Mouse (Mus musculus) intestine, embryonic 15.5 days (tissue): ENCODE data around the gene Prr36. TPM values are rescaled to one million over a fixed set of nuclear protein-coding genes. Genes with fewer than 3 reads are reported as not detected.
"Not testable (repeated sequence)": the region's sequence is repeated elsewhere in the genome, so short reads cannot be mapped to it uniquely, and the experiment has no call there.

Experiments used
- ATAC-seq: fragments of 200-750 bp; cut with Nextera tagmentation; 2 replicates; pipeline ENCODE4 v1.8.0; 2017; ENCODE audit warnings: moderate TSS enrichment, moderate library complexity
- H3K27ac ChIP-seq: fragments of 300-500 bp; sonication (generic); 2 replicates; pipeline ENCODE4 v1.5.1; 2015; ENCODE audit warnings: mild to moderate bottlenecking, inconsistent platforms
- H3K27me3 ChIP-seq: fragments of 300-500 bp; sonication (generic); replicated peaks from 2 replicates; pipeline ENCODE4 v1.6.1; 2015; ENCODE audit warnings: inconsistent platforms
- H3K36me3 ChIP-seq: fragments of 300-500 bp; sonication (generic); 2 replicates; pipeline ENCODE4 v1.6.1; 2015; ENCODE audit warnings: inconsistent platforms
- H3K4me1 ChIP-seq: fragments of 300-500 bp; sonication (generic); replicated peaks from 2 replicates; pipeline ENCODE4 v1.6.1; 2015; ENCODE audit warnings: inconsistent platforms
- H3K4me2 ChIP-seq: fragments of 300-500 bp; sonication (generic); replicated peaks from 2 replicates; pipeline ENCODE4 v1.6.1; 2015; ENCODE audit warnings: mild to moderate bottlenecking, inconsistent platforms
- H3K4me3 ChIP-seq: fragments of 300-500 bp; sonication (generic); replicated peaks from 2 replicates; pipeline ENCODE4 v1.5.1; 2015; ENCODE audit warnings: inconsistent platforms
- H3K9ac ChIP-seq: fragments of 300-500 bp; sonication (generic); 2 replicates; pipeline ENCODE4 v1.6.1; 2015; ENCODE audit warnings: inconsistent platforms
- H3K9me3 ChIP-seq: fragments of 300-500 bp; sonication (generic); 2 replicates; pipeline ENCODE4 v1.6.1; 2016; ENCODE audit warnings: inconsistent platforms
- WGBS: fragments of 180-500 bp; shearing (Covaris S2); methylation state at CpG from one replicate; pipeline ENCODE4 v1.1.7; 2015; 5-methylcytosine and 5-hydroxymethylcytosine counted together
- polyA plus RNA-seq: library from polyadenylated mRNA; unstranded; fragments of >200 nt; fragmentation: Nextera tagmentation; extraction: Ambion mirVana; gene quantifications from 2 replicates; pipeline ENCODE4 v1.2.1, GENCODE M21; 2015

The Prr36 gene
- polyA plus RNA-seq: 3.9 and 4.3 TPM in 2 replicates

- peak within 1 kb of the TSS; percentile 97 for H3K4me2 ChIP-seq
- peak within 1 kb of the TSS; percentile 49 for H3K4me3 ChIP-seq
- peak within 1 kb of the TSS; percentile 57 for H3K9ac ChIP-seq
- H3K27ac ChIP-seq: 0 out of 2 replicates have a peak within 1 kb of the TSS, but pooled peaks have one; percentile 13
- H3K4me1 ChIP-seq: peaks cover 45% of the 10 kb centered on the region
- H3K27me3 ChIP-seq: peaks cover 23% of the 10 kb centered on the region
- no peaks in the 10 kb centered on the region for H3K9me3 ChIP-seq
- H3K36me3 ChIP-seq: no peaks in the 10 kb centered on the region
- WGBS: under 1% methylated on average over 44 of the region's 44 CpGs
- ATAC-seq: peak; percentile 18; the same call in 1 of the 2 replicates
Measured at GRCm38 (mm10) chr8:4216791-4217621, at the start of gene Prr36. Gene Prr36, minus strand, starts transcription at chr8:4217459.

- Histone ChIP-seq H3K4me3 (no peak overlapping the region), H3K27me3 (no peaks in the 10 kb centered on the region), H3K9ac (no peak overlapping the region), H3K36me3 (peaks cover 65% of the 10 kb centered on the region), H3K4me2 (no peak overlapping the region), H3K4me1 (no peaks in the 10 kb centered on the region), H3K9me3 (no peaks in the 10 kb centered on the region), H3K27ac (no peak overlapping the region)
- 91% methylated on average over 15 of the region's 15 CpGs for WGBS
- no peak for ATAC-seq
Measured at GRCm38 (mm10) chr8:4265160-4265914, 48.1 kb upstream of the Prr36 start.

- Histone ChIP-seq H3K27ac (no peak overlapping the region), H3K9ac (no peak overlapping the region), H3K36me3 (peaks cover 57% of the 10 kb centered on the region), H3K4me2 (no peak overlapping the region), H3K9me3 (no peaks in the 10 kb centered on the region), H3K27me3 (no peaks in the 10 kb centered on the region), H3K4me1 (peaks cover 13% of the 10 kb centered on the region; the same call in 1 of the 2 replicates), H3K4me3 (no peak overlapping the region)
- 86% methylated on average over 8 of the region's 8 CpGs for WGBS
- ATAC-seq: no peak
Measured at GRCm38 (mm10) chr8:4263105-4263791, 46.0 kb upstream of the Prr36 start.

GRCm38 (mm10) chr8:4259805-4260170 is 42.5 kb upstream of the Prr36 start:
- H3K4me1 ChIP-seq: peaks cover 27% of the 10 kb centered on the region
- H3K36me3 ChIP-seq: peaks cover 44% of the 10 kb centered on the region
- WGBS: 78% methylated on average over 4 of the region's 4 CpGs
- no peak overlapping the region for H3K9ac ChIP-seq
- H3K27ac ChIP-seq: 0 out of 2 replicates have a peak overlapping the region, but pooled peaks have one; percentile 64
- no peak for ATAC-seq
- H3K4me3 ChIP-seq: no peak overlapping the region
- no peaks in the 10 kb centered on the region for H3K9me3 ChIP-seq
- no peak overlapping the region for H3K4me2 ChIP-seq
- H3K27me3 ChIP-seq: no peaks in the 10 kb centered on the region

- WGBS: 4% methylated on average over 33 of the region's 33 CpGs
- H3K36me3 ChIP-seq: peaks cover 45% of the 10 kb centered on the region
Measured at GRCm38 (mm10) chr8:4259125-4259804, 42.0 kb upstream of the Prr36 start, which contains the start of gene Ctxn1. Gene Ctxn1, minus strand, starts transcription at chr8:4259274.

GRCm38 (mm10) chr8:4258678-4259077 is 41.4 kb upstream of the Prr36 start:
- peaks cover 43% of the 10 kb centered on the region for H3K36me3 ChIP-seq
- 0% methylated on average over 32 of the region's 32 CpGs for WGBS

More at GRCm38 (mm10) chr8:4259125-4259804, 42.0 kb upstream of the Prr36 start, which contains the start of gene Ctxn1:
- Histone ChIP-seq H3K9me3 (no peaks in the 10 kb centered on the region), H3K4me2 (peak within 1 kb of the TSS; percentile 87), H3K9ac (peak within 1 kb of the TSS; percentile 65), H3K4me3 (peak within 1 kb of the TSS; percentile 73), H3K27ac (peak within 1 kb of the TSS; percentile 73), H3K27me3 (no peaks in the 10 kb centered on the region), H3K4me1 (peaks cover 27% of the 10 kb centered on the region)
- peak; percentile 96 for ATAC-seq

GRCm38 (mm10) chr8:4258233-4258632 is 41.0 kb upstream of the Prr36 start:
- H3K36me3 ChIP-seq: peaks cover 42% of the 10 kb centered on the region
- H3K4me3 ChIP-seq: peak overlapping the region; percentile 73
- WGBS: 1% methylated on average over 35 of the region's 35 CpGs
- H3K27me3 ChIP-seq: no peaks in the 10 kb centered on the region
- peak overlapping the region; percentile 87 for H3K4me2 ChIP-seq
- H3K4me1 ChIP-seq: peaks cover 30% of the 10 kb centered on the region
- ATAC-seq: peak; percentile 49
- H3K27ac ChIP-seq: peak overlapping the region; percentile 73
- H3K9me3 ChIP-seq: no peaks in the 10 kb centered on the region
- H3K9ac ChIP-seq: peak overlapping the region; percentile 65

More at GRCm38 (mm10) chr8:4258678-4259077, 41.4 kb upstream of the Prr36 start:
- peak overlapping the region; percentile 87 for H3K4me2 ChIP-seq
- peak overlapping the region; percentile 65 for H3K9ac ChIP-seq
- no peaks in the 10 kb centered on the region for H3K9me3 ChIP-seq
- H3K27me3 ChIP-seq: no peaks in the 10 kb centered on the region
- peak overlapping the region; percentile 73 for H3K27ac ChIP-seq
- peaks cover 30% of the 10 kb centered on the region for H3K4me1 ChIP-seq
- peak; percentile 75 for ATAC-seq
- peak overlapping the region; percentile 73 for H3K4me3 ChIP-seq

GRCm38 (mm10) chr8:4257350-4257749 is 40.1 kb upstream of the Prr36 start:
- H3K4me3 ChIP-seq: no peak overlapping the region
- peaks cover 34% of the 10 kb centered on the region for H3K36me3 ChIP-seq
- no peaks in the 10 kb centered on the region for H3K9me3 ChIP-seq
- H3K27me3 ChIP-seq: no peaks in the 10 kb centered on the region
- peak overlapping the region; percentile 73; the same call in 1 of the 2 replicates for H3K27ac ChIP-seq
- H3K9ac ChIP-seq: 0 out of 2 replicates have a peak overlapping the region, but pooled peaks have one; percentile 65
- peak overlapping the region; percentile 87 for H3K4me2 ChIP-seq
- no peak for ATAC-seq
- 82% methylated on average over 4 of the region's 4 CpGs for WGBS
- H3K4me1 ChIP-seq: peaks cover 34% of the 10 kb centered on the region

GRCm38 (mm10) chr8:4256911-4257310 is 39.7 kb upstream of the Prr36 start:
- H3K4me2 ChIP-seq: 0 out of 2 replicates have a peak overlapping the region, but pooled peaks have one; percentile 87
- peaks cover 37% of the 10 kb centered on the region for H3K4me1 ChIP-seq
- no peak overlapping the region for H3K9ac ChIP-seq
- H3K27ac ChIP-seq: peak overlapping the region; percentile 73; the same call in 1 of the 2 replicates
- no peak overlapping the region for H3K4me3 ChIP-seq
- no peak for ATAC-seq
- no peaks in the 10 kb centered on the region for H3K27me3 ChIP-seq
- peaks cover 32% of the 10 kb centered on the region for H3K36me3 ChIP-seq
- H3K9me3 ChIP-seq: no peaks in the 10 kb centered on the region
- WGBS: 55% methylated on average over 4 of the region's 4 CpGs

- peaks cover 23% of the 10 kb centered on the region for H3K36me3 ChIP-seq
- H3K9me3 ChIP-seq, ATAC-seq, H3K4me2 ChIP-seq, H3K9ac ChIP-seq, H3K4me3 ChIP-seq, H3K27me3 ChIP-seq, H3K27ac ChIP-seq: not testable (repeated sequence)
- H3K4me1 ChIP-seq: peaks cover 40% of the 10 kb centered on the region
- WGBS: 84% methylated on average over 7 of the region's 7 CpGs
Measured at GRCm38 (mm10) chr8:4255471-4255870, 38.2 kb upstream of the Prr36 start.

GRCm38 (mm10) chr8:4254001-4254400 is 36.7 kb upstream of the Prr36 start:
- H3K27me3 ChIP-seq: no peaks in the 10 kb centered on the region
- H3K36me3 ChIP-seq: peaks cover 21% of the 10 kb centered on the region
- H3K4me3 ChIP-seq: peak overlapping the region; percentile 99
- 58% methylated on average over 6 of the region's 6 CpGs for WGBS
- 0 out of 2 replicates have a peak overlapping the region, but pooled peaks have one; percentile 29 for H3K27ac ChIP-seq
- H3K4me2 ChIP-seq: peak overlapping the region; percentile 77
- H3K4me1 ChIP-seq: peaks cover 39% of the 10 kb centered on the region
- no peaks in the 10 kb centered on the region for H3K9me3 ChIP-seq
- no peak for ATAC-seq
- H3K9ac ChIP-seq: no peak overlapping the region; the same call in 1 of the 2 replicates
